Mouse (Mus musculus) brain, embryonic 18.5 days (tissue): ENCODE measurements at regions not wholly inside any gene's neighbourhood (a gene's known extent, or its start where the extent isn't known, plus 50 kb on each side); places are given as distances from the start of the nearest gene placed in this dataset.

Experiments
- DNase-seq: peaks from one replicate; pipeline ENCODE4 v3.0.0-alpha.2; 2012; ENCODE audit warnings: low read depth, low spot score

DNA sequence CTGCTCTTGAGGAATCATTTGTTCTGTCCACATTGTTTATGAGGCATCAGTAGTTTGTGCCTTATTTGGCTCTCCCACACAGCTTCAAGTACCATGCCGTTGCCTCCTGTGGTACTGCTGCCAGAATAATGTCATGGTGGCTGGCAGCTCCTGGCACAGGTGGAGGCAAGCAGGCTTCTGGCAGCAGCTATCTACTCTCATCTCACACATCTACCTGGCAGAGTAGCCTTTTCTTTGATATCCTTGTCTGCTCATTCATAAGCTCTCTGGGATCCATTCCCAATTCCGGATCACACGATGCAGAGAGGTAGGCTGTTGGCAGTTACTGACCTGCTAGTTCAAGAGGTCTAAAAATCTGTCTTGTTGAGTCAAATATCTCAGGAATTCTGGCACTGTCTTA lies 373.6 kb upstream of the Depdc1a start:
- no peak for DNase-seq

DNA sequence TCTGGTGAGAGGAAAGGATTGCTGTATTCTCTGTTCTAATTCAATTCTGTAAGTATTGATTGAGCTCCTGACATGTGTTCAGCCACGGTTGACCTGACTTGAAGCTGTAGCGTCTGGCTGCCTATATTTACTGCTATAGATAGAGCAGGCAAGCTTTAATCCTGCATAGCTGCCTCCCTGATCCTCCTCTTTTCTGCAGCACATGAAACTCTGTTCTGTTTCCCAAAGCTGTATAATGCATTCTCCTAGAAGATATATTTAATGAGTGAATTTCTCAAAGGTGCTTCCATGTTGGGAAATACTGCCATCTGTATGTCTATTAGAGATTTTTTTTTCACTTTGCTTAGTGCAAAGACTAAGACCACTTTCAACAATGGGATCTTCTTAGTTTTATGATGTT lies 351.4 kb upstream of the Depdc1a start:
- peak; percentile 24 for DNase-seq

DNA sequence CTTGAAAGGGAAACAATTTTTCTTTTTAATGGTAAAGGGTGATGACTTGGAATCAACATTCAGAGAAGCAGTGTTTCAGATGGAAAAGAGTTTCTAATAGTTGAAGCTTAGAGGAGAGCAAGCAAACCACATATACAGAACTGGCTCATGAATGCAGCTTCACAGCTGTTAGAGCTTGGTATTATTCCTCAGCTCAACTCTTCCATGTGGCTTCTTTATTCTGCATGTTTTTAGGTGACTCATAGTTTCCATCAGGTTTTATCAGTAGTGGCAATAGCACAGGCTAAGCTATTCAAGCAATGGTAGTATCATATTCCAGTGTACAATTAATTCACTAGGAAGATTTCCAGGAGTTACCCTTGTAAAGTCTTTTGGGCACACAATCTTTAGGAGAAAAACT lies 313.7 kb upstream of the Depdc1a start:
- no peak for DNase-seq

DNA sequence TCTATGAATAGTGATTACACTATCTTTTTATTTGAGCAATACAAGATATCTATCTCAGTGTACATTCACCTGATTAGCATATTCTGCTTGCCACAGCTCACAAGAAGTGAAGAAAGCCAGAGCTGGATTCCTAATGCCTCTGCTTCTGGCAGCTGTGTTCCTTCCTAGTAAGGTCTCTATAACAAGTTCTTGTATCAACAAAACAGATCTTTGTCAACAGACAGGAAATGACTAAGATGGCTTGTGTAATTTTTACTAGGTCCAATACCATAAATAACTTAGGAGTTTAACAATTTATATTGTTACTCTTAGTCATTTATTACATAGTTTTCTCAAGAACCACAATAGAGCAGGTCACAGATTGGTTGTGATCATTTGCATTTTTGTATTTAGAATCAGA lies 302.0 kb upstream of the Depdc1a start:
- no peak for DNase-seq
